Mouse (Mus musculus): Measurements from ENCODE around the gene Gm10647.

- no peak for TF ChIP-seq EP300 (IDR thresholded peaks at IDR 0.05; ENCODE audit: insufficient read depth, low read depth, low read length)
- TF ChIP-seq CTCF (IDR thresholded peaks at IDR 0.05; ENCODE audit: low read depth, low read length), result no peak
These were observed 37.0 kb downstream of the Gm10647 start for GRCm38 (mm10) chr9:66833851-66834250.
